Mouse (Mus musculus) urinary bladder, postnatal 36 days (tissue): ENCODE measurements around the gene Olfr1290.

Experiments used
- DNase-seq, 2 experiments: peaks; one replicate each; pipeline ENCODE4 v3.0.0; 2022; ENCODE audit warnings: low spot score in 2 of 2, mixed read lengths in 1 of 2

The Olfr1290 gene

GRCm38 (mm10) chr2:111493729-111494128 is at the start of gene Olfr1290:
Olfr1290 (minus strand) TSS chr2:111493829.
- DNase-seq, result no peak

GRCm38 (mm10) chr2:111540191-111540590 is 46.6 kb upstream of the Olfr1290 start, which contains the start of gene Olfr1294:
Olfr1294 (minus strand) TSS chr2:111540291.
- DNase-seq, result no peak

GRCm38 (mm10) chr2:111524903-111525302 is 31.3 kb upstream of the Olfr1290 start, which contains the start of gene Olfr1293-ps:
Olfr1293-ps (plus strand) TSS chr2:111525203.
- DNase-seq, result no peak

- DNase-seq, result no peak
These were observed 23.8 kb upstream of the Olfr1290 start for GRCm38 (mm10) chr2:111517451-111517850.

GRCm38 (mm10) chr2:111496880-111497279 is 3.3 kb upstream of the Olfr1290 start, which contains the start of gene Olfr1291-ps1:
Olfr1291-ps1 (plus strand) TSS chr2:111497180.
- no peak for DNase-seq

- no peak for DNase-seq
These were observed 13.1 kb downstream of the Olfr1290 start, which contains the start of gene Olfr1289 for GRCm38 (mm10) chr2:111480519-111480918. Olfr1289 (plus strand) TSS chr2:111480819.

GRCm38 (mm10) chr2:111473801-111474200 is 19.8 kb downstream of the Olfr1290 start, which contains the start of gene Olfr1288:
Olfr1288 (plus strand) TSS chr2:111474101.
- DNase-seq, result no peak

- no peak for DNase-seq
These were observed 44.8 kb downstream of the Olfr1290 start, which contains the start of gene Olfr1287 for GRCm38 (mm10) chr2:111448842-111449241. Olfr1287 (plus strand) TSS chr2:111449142.
